Mouse (Mus musculus) mouse trophoblast stem cell (cell line): Measurements from ENCODE around the gene Ctps.
"Not testable (repeated sequence)": the region's sequence is repeated elsewhere in the genome, so short reads cannot be mapped to it uniquely, and the experiment has no call there.

Experiments used
- in situ Hi-C, 2 experiments: fragments of 300-500 bp; cut with MseI, MboI; formaldehyde crosslinking; loops; 2 replicates in 1 of 2; 3 replicates in 1 of 2; pipeline ENCODE4 v1.15.1; 2025

Ctps gene

DNA sequence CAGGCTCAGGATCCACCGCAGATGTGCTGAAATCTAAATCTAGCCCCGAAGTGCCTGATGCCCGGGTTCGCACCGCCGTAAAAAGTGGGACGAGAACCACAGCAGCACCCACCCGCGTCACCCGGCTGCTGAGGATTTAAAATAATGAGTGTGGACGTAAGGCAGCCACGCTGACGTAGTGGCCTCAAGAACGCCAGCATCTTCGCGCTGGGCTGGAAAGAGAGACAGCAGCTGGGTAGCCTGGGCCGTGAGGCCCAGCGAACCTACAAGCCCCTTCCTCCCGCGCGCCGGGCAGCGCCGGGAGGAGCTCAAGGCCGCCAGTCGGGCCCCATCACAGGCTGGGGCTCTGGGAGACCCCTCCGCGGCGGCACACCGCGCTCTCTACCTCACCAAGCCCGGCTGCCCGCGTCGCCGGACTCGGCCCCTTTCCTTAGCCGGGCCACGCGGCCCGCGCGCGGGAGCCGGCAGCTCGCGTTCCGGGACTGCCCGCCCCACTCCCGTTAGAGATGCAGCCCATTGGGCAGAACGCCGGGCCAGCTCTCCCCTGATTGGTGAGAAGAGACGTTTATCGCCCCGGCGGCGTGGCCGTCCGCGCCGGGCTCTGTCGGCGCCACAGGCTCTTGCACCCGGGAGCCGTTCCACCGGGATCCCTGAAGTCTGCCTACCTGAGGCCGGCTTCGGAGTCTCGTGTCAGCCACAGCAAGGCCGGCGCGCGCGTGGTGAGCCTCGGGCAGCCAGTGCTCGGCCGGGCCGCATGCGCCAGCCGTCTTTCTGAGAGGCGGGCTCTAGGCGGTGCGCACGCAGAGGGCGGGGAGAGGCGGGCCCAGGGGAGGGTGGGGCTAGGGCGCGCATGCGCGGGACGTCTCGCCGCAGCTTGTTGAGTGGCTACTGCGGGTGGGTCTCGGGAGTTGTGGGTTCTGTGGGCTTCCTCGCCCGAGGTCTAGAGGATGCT, at the start of gene Ctps:
Gene Ctps (minus strand): TSS at position 791 of the 952 bp plus-strand sequence.
- in situ Hi-C loops: no loop called here

DNA sequence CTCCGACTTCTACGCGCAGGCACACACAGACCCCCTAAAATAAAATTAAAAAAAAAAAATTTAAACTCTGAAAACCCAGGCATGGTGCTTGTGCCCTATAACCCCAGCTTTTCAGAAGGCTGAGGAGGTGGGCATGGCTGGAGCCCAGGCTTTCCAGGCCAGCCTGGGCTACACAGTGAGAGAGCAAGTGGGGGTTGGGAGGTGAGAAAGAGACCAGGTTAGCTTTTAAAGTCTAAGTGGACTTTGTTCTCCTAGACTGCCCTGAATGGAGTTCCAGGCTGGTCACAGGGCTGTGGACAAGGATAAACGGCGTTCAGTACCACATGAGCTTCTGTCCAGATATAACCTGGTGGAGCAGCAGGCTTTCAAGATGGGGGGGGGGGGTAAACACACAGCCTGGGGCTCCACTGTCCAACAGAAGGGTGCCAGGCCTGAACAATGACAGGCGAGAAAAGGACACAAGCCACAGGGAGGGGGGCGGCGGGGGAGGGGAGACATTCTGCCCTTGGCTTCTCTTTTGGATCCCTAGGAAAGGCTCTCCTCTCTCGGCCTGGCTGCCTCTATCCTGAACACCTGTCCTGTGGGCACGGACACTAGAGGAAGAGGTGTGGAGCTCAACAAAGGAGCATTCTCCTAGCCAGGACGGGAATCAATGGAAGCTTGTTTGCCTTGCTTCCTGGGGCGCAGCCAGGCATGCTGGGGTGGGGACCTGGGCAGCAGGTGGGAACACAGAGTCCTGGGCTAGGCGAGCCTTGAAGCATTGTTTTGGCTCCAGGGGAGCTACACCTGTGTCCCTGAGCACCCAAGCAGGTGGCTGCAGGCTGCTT, 46.3 kb upstream of the Ctps start:
- in situ Hi-C loops: no loop called here

DNA sequence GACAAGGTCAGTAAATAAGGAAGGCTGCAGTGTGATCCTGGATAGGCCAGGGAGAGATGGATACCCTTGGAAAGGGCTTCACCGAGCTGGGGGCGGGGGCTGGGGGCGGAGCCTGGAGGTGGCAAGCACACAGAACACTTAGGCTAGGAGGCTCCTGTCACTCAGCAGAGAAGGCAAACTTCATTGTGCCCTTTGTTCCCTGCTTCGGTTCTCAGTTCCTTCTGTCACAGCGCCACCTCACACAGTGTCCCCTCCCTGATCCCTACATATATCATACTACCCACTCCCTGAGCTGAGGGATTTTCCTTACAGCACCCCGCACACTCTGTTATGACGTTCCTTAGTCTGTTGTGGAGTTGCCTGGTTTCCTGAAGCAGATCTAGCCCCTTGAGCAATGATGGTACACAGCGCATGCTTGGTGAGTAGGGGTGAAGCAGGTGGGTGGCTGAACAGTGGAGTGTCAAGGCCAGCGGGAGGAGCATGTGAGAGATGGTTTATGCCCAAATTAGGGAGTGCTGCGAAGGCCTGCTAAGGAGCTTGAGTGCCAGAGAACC, 45.5 kb upstream of the Ctps start:
- in situ Hi-C loops: no loop called here

DNA sequence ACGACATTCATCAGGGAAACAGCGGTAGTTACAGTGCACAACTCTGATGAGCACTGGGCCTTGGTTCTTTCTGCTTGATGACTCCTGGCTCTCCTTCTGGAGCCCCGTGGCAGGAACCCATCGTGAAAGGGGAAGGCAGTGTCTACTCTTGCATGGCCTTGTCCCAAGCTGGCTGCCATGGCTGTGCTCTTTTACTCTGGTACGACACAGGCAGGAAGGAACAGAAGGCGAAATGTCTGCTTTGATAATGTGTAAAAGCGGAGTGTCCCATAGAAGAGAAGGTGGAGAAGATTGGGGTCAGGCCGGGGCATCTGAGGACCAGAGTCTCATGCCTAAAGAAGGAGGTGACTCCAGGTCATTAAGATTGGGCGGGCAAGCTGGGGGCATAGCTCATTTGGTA, 44.6 kb upstream of the Ctps start:
- in situ Hi-C loops: no loop called here

DNA sequence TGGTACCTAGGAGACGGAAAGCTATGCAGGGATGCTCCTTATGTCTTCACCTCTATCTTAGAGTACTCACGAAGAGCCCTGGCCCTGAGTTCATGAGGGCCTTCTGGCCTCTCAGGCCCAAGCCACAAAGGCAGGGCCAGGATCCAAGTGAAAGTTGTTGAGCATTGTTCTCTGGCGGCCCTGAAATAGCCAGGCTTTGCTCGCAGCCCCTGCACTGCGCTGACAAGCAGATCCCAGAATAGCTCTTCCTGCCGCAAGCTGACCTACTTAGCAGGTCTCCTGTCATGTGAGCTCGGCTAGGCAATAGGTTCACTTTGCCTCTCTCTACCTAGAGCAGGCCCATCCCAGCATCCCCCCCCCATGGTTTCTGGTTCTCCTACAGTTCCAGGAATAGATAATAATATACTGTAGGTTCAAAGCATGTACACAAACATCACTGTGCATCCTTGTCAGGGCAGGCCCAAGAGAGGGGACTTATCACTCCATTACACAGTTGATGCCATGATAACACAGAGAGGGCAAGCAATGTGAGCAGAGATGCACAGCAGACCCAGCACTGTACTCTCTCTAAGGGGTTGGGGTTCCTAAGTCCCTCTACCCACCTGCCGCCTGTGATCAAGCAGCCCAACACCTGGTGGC, 43.7 kb upstream of the Ctps start:
- in situ Hi-C loops: no loop called here

DNA sequence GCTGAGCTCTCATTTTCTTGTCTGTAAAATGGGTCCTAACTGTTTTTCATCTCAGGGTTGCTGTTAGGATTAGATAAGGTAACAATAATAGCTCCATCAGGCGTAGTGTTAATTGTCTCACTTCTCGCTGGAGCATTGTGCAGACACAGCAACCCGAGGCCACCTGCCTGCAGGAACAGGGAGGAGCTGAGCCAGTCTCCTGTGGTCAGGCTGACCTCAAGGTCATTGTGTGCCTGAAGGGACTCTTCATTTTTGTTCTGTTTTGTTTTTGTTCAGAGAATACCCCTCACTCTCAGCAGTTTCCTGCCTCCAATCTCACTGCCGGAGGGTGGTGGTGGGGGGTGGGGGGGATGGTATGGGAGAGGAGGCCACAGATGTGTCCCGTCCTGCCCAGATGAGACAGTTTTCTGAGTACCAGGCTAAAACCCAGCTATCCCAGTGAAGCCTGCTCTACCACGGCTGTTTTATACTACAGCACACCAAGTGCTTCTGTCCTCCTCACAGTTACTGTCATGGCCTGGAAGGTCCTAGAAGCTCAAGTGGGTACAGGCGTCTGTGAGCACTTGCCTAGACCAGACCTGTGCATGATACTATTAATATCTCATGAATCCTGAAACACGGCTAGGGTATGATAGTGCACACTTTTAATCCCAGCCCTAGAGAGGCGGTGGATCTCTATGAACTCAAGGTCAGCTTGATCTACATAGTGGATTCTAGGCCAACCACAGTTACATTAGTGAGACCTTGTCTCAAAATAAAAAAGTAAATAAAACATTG, 42.4 kb upstream of the Ctps start:
- in situ Hi-C loops: no loop called here

DNA sequence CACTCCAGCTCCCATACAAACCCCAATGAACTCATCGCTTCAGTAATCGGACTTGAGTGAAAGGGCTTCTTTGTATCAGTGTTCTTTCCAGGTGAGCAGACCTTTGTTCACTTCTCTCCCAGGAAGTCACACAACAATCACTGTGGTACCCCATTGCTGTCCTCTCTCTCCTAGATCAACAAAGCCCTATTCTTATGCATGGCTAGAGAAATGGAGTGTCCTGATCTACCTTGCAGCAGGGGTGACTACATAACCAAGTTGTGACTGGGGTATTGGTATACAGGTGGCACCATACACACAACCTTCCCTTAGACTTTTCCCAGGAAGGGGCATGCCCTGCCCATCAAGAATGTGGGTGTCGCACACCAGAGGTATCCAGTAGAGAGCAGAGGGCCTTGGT, 40.9 kb upstream of the Ctps start:
- in situ Hi-C loops: no loop called here

DNA sequence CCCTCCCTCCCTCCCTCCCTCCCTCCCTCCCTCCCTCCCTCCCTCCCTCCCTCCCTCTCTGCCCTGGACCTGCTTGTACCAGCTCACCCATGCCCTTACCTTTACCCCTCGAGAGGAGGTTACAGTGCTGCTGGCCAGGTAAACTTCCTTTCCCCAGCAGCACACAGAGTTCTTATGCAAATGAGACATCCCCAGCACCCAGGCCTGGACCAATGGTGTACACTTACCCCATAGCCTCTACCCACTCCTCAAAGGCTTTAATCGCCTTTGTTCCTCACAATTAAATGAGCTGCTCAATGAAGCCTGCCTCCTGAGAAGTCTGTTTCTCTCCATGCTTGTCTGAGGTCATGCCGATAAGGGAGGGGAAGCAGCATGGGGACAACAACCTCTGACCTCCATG, 36.9 kb upstream of the Ctps start:
- in situ Hi-C loops: no loop called here

DNA sequence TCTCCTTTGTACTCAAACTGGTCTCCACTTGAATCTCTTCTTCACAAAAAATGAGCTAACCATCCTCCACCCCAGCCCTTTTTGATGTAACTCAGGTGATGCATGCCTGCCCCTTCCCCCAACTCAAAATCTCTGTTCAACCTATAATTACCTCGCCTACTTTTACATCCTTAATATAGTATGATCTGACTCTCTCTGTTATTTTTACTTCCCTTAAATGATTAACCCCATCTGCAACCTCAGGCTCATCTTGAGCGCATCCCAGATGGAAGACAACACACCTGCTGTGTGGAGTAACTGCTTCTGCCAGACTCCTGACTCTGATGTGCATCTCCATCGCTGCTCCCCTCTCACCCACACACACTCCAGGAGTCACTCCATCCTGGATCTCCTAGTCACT, 32.6 kb upstream of the Ctps start:
- in situ Hi-C loops: no loop called here

DNA sequence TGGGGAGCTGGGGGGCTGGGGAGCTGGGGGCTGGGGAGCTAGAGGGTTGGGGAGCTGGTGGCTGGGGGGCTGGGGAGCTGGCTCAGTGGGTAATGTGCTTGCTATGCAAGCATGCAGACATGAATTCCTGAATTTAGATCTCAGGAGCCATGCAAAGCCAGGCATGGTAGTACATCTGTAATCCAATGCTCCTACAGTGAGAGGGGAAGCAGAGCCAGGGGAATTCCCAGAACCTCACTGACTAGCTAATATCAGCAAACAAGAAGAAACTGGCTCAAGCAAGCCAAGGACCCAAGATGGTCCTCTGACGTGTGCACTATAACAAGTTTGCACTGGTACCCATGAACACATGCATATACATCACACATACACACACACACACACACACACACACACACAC, 31.7 kb upstream of the Ctps start:
- in situ Hi-C loops: no loop called here

DNA sequence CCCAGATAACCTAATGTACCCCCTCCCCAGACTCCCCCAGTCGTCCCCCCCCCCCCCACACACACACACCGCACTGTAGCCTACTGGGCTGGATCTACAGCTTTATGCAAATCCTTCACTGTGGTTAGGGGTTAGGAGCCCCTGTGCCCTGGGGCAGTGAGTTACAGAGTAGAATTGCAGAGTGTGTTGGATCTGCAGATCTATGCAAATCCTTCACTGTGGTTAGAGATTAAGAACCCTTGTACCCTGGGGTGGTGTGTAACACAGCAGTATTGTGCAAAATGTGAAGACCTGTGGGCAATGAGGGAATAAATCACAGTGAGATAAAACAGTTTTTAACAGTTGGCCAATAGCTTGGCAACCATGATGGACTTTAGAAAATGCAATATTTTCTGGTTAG, 28.8 kb upstream of the Ctps start:
- in situ Hi-C loops: no loop called here

DNA sequence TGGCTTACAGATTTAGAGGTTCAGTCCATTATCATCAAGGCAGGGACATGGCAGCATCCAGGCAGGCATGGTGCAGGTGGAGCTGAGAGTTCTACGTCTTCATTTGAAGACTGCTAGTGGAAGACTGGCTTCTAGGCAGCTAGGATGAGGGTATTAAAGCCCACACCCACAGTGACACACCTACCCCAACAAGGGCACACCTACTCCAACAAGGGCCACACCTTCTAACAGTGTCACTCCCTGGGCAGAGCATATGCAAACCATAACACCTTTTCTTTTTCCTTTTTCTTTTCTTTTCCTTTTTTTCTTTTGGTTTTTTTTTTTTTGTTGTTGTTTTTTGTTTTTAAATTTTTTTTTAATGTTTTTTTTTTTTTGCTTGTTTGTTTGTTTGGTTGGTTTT, 26.1 kb upstream of the Ctps start:
- in situ Hi-C loops: not testable (repeated sequence)

DNA sequence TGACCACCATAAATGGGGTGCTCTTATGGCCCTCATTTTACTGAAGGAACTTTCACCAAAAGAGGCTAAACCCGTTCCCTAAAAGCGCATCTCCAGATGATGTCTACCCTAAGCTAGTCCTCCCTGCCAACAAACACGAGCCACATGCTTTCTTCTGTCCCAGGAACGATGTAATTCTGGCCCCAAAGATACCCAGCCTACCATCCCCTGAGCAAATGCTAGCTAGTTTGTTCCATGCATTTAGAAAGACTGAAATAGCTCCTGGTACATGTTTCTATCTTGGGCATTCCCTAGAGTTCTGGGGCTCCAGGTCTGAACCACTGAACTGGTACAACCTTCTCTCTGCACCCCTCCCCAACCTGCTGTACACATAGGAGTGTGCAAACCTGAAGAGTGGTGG, 20.9 kb upstream of the Ctps start:
- in situ Hi-C loops: no loop called here

DNA sequence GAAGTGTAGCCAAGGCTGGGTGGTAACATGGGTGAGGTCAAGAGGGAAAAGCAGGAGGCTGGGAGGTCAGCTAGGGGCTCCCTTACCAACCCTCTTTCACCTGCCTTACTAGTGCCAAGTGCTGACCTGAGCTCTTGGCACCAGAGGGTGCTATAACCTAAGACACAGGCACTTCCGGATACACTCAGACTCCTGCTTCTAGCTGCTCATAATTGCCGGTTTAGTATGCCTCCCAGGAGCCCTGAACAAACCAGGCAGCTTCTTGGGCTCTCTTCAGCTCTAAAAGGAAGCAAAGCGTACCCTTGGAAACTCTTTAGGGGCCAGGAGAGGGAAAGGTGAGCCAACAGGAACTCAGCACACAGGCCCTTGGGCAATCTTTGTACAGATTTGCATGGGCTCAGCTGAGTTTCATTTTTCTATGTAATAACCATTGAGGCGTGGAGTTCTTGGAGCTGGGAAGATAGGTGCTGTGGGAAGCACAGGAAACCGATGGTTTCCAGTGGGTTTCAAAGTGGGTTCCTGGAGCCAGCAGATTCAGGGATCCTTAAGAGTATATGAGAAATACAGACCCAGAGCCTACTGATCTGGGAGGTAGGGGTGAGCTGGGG, 19.8 kb upstream of the Ctps start:
- in situ Hi-C loops: loop anchor here (5.0 to 10.0 kb wide), 2 partner anchors 92 to 305 kb away; no protein-coding TSS in a partner anchor

DNA sequence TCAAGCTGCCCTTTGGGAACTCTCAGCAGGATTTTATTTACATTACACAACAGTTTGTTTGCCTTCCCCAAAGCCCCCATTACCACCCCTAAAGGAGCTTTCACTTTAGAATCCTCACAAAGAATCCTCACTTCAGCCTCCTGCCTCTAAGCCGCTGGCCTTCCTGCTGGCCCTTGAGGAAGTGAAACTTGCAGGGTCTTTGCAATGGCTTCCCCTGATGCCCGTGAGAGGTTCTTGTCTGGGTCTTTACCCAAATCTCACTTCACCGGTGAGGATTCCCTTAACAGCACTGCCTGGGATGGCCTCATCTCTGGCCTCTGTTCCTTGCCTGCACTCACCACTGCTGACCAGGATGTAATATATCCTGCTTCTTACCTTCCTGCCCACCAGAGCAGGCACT, 19.0 kb upstream of the Ctps start:
- in situ Hi-C loops: loop anchor here (5.0 to 10.0 kb wide), 2 partner anchors 93 to 306 kb away; no protein-coding TSS in a partner anchor

DNA sequence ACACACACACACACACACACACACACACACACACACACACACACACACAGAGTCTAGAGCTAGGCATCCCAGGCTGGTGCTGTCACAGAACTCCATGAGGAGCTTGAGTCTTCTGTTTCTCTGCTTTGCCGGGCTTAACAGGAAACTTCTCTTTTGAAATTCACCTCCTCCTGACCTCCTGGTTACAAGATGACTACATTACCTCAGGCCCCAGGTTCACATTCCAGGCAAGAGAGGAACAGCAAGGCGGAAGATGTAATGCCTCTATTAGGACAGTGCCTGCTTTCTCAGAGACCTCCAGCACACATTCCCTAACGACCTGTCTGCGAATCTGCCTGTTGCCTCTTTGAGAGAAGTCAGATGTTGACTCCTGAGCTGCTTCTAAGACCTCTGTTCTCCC, 18.4 kb upstream of the Ctps start, which contains the start of gene Gm8439:
Gene Gm8439 (plus strand): TSS at position 301 of the 400 bp plus-strand sequence.
- in situ Hi-C loops: loop anchor here (5.0 to 10.0 kb wide), 2 partner anchors 94 to 306 kb away; no protein-coding TSS in a partner anchor

DNA sequence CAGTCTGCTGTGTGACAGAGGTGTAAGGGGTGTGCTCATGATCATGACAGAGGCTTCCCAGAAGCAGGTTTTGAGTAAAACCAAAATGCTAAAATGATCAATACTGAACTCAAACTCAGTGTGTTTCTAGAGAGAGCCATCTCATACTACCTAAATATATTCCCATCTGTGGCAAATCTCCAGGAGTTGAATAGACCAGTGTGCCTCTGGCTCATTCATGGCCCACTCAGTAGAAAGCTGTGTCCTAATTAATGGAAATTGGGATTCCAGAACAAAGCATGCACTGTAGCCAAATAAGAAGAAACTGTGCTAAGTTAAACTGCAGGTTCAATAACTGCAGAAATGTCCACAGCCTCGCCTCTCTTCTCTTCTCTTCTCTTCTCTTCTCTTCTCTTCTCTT, 16.9 kb upstream of the Ctps start:
- in situ Hi-C loops: loop anchor here (5.0 to 10.0 kb wide), 2 partner anchors 95 to 308 kb away; no protein-coding TSS in a partner anchor

DNA sequence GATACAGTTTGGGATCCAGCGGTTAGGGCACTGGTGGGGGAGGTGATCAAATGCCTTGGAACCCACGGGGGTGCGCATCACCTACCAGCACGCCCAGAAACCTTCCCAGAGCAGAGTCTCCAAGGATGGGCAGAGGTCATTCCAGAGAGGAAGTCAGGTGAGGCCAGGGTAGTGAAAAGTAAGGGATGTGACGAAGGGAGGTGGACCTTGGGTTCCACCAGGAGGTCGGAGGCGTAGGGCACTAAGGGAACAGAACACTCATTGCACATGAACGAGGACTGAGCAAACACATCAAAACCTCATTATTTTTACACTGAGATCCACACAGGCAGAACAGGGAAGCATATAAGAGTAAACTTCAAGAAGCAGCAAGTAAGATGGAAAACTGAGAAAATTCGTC, 11.6 kb upstream of the Ctps start:
- in situ Hi-C loops: loop anchor here in 1 of 2 experiments (10.0 kb wide), 1 partner anchor 313 kb away; no protein-coding TSS in a partner anchor

DNA sequence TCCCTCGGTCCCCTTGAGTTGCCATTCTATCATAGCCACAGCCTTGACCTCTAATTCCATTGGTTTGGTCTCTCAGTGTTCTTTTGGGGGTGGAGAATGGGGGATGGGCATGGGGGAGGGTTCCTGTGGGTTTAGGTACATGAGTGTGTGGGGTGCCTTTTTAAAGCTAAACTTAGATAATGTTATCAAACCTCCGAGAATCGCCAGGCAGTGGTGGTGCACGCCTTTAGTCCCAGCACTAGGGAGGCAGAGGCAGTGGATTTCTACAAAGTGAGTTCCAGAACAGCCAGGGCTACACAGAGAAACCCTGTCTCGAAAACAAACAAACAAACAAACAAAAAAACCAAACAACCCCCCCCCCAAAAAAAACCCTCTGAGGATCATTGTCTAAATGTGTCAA, 10.8 kb upstream of the Ctps start:
- in situ Hi-C loops: loop anchor here in 1 of 2 experiments (10.0 kb wide), 1 partner anchor 314 kb away; no protein-coding TSS in a partner anchor

DNA sequence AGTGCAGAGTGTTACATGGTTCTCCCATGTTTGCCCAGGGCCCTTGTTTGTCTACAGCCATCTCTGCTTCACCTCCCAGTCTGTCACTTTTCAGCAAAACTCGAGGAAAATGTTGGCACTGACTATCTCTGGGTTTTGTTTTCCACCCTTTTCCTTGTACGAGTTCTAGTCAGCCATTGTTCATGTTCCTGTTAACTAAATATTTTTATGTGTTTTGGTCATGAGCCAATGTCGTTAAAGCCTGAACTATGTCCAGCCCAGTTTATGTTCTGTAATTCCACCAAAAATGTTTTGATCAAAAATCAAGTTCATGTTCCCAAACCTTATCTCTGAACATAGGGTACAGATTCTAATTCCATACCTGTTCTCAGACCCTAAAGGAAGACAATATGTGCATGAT, 1.6 kb upstream of the Ctps start:
- in situ Hi-C loops: no loop called here
